Mouse (Mus musculus) megakaryocyte, embryonic 14.5 days (primary cell): ENCODE measurements around the gene Chst2.

Experiments used
- FLI1 ChIP-seq: IDR thresholded peaks from 2 replicates; pipeline ENCODE4 v1.6.1; 2012; ENCODE audit warnings: low read length, inconsistent platforms, mixed read lengths
- GATA1 ChIP-seq: IDR thresholded peaks from 3 replicates; pipeline ENCODE4 v1.6.1; 2012; ENCODE audit warnings: mixed read lengths, low read length, inconsistent platforms, borderline replicate concordance

DNA sequence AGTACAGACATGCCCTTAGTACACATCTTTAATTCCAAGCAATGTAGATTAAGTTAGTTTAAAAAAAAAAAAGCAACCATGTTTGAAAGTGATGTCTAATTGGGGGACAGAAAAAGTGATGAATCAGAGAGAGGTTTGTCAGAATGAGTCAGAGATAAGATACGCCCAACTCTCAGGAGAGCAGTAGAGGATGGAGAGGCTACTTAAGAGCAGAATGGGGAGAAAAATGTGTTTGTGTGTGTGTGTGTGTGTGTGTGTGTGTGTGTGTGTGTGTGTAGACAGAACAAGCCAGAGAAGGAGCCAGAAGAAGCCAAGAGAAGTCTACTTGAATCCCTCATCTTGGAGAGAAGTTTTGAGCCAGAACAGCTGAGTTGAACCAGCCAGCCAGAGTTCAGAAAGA, 32.8 kb downstream of the Chst2 start:
- TF ChIP-seq GATA1 (no peak), FLI1 (no peak)
